Comparison of ENCODE assay signal across 19 mouse cellular contexts in the genomic region with DNA sequence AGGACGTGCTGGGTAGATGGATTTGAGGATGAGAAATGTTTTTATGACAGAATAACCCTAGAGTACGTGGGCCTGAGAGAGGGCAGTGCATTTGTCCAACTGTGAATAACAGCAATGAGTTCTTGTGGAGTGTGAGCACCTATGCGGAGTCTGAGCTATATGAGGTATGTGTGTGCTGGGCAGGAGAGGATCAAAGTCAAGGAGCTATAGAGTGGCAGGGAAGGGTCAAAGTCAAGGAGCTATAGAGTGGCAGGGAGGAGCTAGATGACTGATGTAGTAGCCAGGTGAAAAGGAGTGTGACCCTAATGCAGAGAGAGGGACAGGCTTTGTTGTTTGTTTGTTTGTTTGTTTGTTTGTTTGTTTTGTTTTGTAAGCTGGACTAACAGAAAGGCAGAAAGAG.
"Had no signal": no experiment of that assay in that cellular context is flagged by ENCODE, and none has a peak within 500 bp of the region (broad histone marks: within the 10 kb centered on the region; RNA-seq: fewer than 3 reads in every experiment).

No protein-coding gene starts in this region.

- H3K9me3 ChIP-seq: midbrain, embryonic 10.5 days; midbrain, embryonic 12.5 days; neural tube, embryonic 13.5 days; neural tube, embryonic 15.5 days; stomach, embryonic 15.5 days had no signal

- H3K36me3 ChIP-seq: midbrain, embryonic 10.5 days; midbrain, embryonic 12.5 days; neural tube, embryonic 13.5 days; neural tube, embryonic 15.5 days; stomach, embryonic 15.5 days had no signal

- H3K9ac ChIP-seq: lung, embryonic 14.5 days; midbrain, embryonic 12.5 days; neural tube, embryonic 13.5 days; neural tube, embryonic 15.5 days; stomach, embryonic 15.5 days had no signal

- H3K4me1 ChIP-seq: midbrain, embryonic 10.5 days; midbrain, embryonic 12.5 days; neural tube, embryonic 13.5 days; neural tube, embryonic 15.5 days; stomach, embryonic 15.5 days had no signal

- H3K4me3 ChIP-seq: midbrain, embryonic 10.5 days; midbrain, embryonic 12.5 days; myocyte; neural tube, embryonic 13.5 days; neural tube, embryonic 15.5 days; stomach, embryonic 15.5 days had no signal

- H3K27ac ChIP-seq: midbrain, embryonic 10.5 days; midbrain, embryonic 12.5 days; neural tube, embryonic 13.5 days; neural tube, embryonic 15.5 days; stomach, embryonic 15.5 days; stomach, postnatal 0 days had no signal

- H3K4me2 ChIP-seq: lung, embryonic 14.5 days; midbrain, embryonic 12.5 days; neural tube, embryonic 13.5 days; neural tube, embryonic 15.5 days; stomach, embryonic 15.5 days had no signal

- DNase-seq: lung, adult 18-20 months; lung, embryonic 14.5 days; lung, postnatal 4 days; midbrain, embryonic 14.5 days; retina, postnatal 1 day; right cerebral cortex, adult 18-20 months; right cerebral cortex, postnatal 25 days; right cerebral cortex, postnatal 4 days; thymus, adult 2 months; thymus, postnatal 25 days; thymus, postnatal 4 days had no signal

- ATAC-seq: midbrain, embryonic 16.5 days had no signal

- H3K27me3 ChIP-seq: midbrain, embryonic 12.5 days; neural tube, embryonic 13.5 days; neural tube, embryonic 15.5 days; stomach, embryonic 15.5 days had no signal
